Mouse (Mus musculus) cerebellum, postnatal 4 days (tissue): ENCODE results near the gene Cbs.
"Not testable (repeated sequence)": the region's sequence is repeated elsewhere in the genome, so short reads cannot be mapped to it uniquely, and the experiment has no call there.

Experiments used
- DNase-seq, 2 experiments: peaks; one replicate each; pipeline ENCODE4 v3.0.0; 2022; ENCODE audit warnings: low spot score in 2 of 2, mixed read lengths in 1 of 2

Cbs gene

GRCm38 (mm10) chr17:31646199-31647002 lies 9.4 kb upstream of the Cbs start:
- DNase-seq = no peak

DNA sequence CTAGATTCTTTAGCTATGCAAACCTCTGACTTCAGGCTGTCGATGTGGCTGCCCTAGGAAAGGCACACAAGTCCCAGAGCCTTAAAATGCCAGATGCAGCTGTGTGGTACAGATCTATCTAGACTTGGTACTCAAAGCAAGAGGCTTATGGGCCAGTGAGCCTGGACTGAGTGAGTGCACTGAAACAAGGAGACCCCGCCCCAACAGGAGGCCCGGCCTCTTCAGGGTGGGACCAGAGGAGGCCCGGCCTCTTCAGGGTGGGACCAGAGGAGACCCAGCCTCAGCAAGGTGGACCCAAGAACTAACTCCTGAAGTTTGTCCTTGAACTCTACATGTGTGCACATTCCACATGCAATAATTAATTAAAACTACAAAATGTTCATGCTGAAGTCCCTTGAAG lies 5.9 kb upstream of the Cbs start:
- DNase-seq = no peak

- DNase-seq = no peak
Observed at GRCm38 (mm10) chr17:31642331-31642730, 5.3 kb upstream of the Cbs start.

DNA sequence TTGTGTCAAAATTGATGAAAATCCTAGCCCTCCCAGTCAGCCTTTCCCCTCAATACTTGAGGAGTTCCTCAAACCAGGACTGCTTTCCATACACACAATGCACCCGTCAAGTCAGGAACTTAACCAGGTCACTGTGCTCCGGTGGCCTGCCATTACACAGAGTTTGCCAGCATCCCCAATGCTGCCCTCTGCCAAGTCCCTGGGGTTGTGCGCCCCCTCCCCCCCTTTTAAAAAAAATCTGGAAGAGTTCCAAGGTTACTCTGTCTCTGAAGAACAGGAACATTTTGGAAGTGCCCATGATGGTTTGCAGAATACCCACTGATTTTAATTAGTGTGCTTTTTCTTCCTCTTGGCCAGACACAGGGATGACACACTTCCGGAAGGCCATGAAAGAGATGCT lies 2.6 kb upstream of the Cbs start:
- no peak for DNase-seq

DNA sequence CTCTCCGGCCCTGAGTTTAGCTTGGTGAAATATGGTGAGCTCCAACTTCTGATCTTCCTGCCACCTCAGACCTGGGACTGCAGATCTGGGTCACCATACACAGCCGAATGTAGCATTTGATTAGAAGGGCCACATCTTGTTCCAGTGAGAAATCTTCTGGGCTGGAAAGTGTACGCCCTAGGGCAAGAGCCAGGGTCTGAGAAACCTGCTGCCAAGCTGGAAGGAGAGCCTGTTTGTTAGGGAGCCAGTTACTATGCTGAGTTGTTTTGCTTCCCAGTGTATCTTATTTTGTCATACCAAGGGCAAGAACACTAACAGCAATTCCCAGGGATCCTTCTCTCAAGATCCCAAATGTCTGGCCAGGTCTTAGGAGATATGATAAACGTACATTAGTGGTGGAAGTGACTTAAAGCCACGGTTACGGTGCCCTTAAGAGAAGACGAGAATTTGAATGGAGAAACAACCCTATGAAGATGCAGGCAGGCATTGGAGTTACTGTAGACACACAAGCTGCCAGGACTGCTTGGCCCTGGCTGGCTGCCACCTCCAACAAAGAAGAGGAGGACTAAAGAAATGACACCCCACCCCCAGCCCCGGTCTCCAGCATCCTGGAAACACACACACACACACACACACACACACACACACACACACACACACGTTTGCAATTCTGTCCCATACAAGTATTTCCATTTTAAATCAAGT lies 980 bp upstream of the Cbs start:
- DNase-seq = peak in 1 of 2 experiments; percentile 68

DNA sequence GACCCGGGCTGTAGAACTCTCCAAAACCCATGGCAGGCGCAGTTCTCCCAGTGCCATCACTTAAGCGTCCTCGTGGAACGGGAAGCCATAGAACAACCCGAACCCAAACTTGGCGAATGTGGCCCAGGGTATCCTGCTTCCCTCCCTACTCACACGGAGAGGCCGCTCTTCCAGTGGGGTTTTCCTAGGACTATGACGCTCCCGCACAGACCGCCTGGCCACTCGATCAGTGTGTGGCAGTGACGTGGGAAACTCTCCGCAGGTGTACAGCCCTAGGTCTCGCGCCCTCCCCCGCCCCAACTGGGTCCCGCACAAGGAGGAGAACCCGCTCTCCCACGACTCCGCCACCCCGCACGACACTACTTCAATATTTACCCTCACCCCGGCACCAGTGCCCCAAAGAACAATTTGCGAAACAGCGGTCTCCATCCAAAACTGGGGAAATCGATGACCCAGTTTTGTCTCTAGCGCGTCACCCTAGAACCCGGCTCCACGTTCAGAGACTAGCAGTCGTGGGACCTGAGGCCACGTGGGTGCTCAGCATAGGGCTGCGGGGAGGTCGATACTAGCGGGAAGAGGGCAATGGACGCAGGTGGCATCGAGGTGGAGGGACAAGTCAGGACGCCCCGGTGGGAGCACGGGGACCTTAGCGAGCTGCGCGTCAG lies 629 bp downstream of the Cbs start:
- no peak for DNase-seq

DNA sequence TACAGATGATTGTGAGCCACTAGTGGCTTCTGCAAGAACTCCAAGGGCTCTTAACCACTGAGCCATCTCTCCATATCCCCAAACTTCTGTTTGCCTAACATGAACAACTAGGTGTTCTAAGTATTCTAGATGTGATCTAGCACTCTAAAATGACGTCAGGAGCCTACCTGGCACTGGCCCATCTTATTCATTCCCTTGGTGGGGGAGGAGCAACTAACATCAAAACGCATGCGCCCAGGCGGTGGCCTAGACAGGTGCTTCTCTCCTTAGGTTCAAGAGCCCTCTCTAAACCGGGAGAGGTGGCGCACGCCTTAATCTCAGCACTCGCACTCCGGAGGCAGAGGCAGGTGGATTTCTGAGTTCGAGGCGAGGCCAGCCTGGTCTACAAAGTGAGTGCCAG lies 1.3 kb downstream of the Cbs start:
- DNase-seq = no peak

DNA sequence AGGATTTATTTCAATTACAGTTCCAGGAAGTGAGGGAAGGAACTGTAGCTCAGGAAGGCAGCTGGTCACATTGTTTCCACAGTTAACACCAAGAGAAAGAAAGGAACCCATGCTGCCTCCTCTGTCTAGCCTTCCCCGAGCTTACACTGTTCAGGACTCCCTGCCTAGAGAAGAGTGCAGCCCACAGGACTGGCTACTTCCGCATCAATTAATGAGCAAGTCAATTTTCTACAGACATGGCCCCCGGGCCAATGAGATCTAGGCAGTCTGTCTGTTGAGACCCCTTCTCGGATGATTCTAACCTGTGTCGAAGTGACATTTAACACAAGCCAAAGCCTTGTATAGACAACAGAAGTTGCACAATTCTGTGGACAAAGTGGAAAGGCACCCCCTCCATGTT lies 2.1 kb downstream of the Cbs start:
- no peak for DNase-seq

DNA sequence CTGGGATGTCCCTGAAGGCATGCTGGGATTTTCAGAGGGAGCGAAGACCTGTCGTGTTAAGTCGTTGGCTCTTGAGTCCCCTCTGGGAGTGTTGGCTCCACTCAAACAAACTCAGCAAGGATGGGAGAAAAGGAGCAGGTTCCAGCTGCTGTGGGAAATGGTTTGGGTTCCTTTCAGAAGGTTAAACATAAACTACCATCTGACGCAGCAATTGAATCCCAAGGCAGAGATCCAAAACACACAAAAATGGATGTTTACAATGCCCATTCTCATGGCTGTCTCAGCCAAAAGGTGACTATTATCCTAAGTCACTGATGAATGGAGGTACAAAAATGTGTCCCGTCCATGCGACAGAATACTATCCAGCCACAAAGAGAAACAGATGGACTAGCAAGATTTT lies 4.0 kb downstream of the Cbs start:
- DNase-seq = no peak

DNA sequence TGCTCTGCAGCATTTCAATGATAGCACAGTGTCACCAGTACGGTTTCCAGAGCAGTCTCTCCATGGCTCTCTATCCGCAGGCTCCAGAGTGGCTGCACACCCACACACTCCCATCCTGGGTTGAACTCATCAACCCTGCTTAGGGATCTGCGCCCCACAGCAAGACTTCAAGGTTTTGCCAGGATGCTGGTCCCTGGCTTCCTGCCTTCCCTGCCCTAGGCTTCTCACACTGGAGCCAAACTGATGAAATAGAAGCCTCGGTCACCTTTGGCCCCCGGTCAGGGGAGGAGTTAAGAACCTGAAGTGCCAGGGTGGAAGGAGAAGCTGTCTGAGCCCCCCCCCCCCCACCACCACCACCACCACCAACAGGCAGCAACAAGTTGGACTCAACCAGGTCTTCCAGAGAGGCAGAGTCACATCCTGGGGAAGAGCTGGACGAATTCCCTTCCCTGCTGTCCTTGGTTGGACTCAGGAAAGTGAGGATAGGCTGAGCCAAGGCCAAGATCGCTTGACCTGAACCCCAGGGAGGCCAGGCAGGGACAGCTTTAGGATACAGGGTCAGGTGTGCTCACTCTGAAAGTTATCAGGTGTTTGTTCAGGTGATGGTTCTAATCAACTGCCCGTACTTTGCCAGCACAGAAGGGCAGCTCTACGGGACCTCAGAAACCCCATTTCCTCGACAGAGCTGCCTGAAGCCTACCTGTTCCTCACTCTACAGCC lies 5.8 kb downstream of the Cbs start:
- DNase-seq = no peak

DNA sequence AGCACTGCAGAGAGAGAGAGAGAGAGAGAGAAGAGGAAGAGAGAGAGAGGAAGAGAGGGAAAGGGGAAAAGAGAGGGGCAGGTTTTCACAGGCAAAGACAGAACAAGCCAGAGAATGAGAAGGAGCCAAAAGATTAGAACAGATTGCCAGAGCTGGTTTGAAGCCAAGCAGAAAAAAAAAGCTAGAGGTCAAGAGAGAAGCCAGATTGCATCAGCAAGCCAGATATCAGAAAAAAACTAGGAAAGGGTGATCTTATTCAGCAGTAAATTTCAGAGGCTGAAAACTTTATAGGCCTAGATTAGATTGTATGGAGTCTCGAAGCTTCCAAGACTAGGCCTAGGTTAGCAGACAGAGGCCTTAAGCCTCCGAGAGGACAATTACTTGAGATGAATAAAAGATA lies 9.1 kb downstream of the Cbs start:
- no peak for DNase-seq

DNA sequence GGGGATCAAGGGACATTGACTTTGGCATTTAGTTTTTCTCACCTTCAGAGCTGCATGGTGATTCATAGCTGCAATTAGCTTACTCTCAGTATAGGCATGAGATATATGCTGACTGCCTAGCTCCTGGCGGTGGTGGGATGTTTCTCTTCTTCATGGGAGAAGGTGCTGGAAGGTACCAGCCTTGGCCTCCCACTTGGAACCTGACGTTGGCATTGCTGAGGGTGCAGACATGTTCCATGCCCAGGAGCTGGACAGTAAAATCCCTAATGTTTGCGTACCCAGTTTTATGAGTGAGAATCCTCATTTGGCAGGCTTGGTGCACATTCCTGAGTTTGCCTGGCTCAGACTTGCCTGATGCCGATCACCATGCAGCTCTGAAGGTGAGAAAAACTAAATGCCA lies 13.9 kb downstream of the Cbs start:
- DNase-seq = no peak

- no peak for DNase-seq
Observed at GRCm38 (mm10) chr17:31613086-31613755, 23.8 kb downstream of the Cbs start.

GRCm38 (mm10) chr17:31609895-31610294 lies 27.1 kb downstream of the Cbs start:
- DNase-seq = no peak

DNA sequence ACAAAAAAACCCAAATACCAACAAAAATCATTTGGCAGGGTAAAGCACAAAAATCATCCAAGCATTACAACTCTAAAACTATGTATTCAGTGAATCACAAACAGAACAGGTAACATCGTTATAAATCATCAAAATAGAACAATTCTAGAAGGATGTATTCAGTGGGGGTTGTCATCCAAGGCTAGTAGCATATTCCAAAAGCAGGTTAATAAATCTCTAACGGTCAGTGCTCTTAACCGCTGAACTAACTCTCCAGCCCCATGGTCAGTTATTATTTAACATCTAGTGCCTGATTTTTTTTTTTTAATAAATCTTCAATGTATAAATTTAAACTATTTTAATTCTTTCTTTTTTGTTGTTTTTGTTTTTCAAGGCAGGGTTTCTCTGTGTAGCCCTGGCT lies 27.9 kb downstream of the Cbs start:
- DNase-seq = not testable (repeated sequence)

DNA sequence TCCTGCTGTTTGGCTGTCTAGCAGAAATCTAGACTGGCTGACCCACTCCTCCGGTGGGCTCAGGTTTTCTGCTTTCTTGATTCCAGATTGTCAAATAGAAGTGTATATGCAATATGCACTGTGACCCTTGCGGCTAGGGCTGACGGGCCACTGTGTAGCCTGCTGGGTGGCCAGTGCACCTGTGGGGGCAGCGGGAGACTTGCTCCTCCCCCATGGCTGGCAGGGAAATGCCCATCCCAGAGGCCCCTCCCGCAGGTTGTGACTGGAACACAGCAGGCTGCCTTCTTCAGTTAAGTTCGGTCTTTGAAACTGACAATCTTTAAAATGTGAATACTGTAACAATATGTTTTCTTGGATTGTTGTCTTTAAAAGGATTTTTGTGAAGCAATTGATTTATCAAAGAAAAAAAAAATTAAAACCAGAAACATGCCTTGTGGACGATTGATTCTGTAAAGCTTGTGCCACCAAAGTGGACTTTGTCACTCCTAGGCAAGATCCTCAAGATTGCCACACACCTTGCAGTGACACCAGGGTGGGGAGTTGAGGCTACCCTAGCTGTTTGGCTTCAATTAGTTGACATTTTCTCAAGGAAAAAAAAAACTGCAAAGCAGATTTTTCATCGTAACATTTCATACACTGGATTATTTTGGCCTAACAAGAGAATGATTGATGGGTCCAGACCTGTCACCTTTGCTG lies 29.6 kb downstream of the Cbs start:
- DNase-seq = no peak

GRCm38 (mm10) chr17:31606424-31606823 lies 30.6 kb downstream of the Cbs start:
- no peak for DNase-seq

- no peak for DNase-seq
Observed at GRCm38 (mm10) chr17:31598593-31598992, 38.4 kb downstream of the Cbs start.

GRCm38 (mm10) chr17:31597957-31598356 lies 39.1 kb downstream of the Cbs start:
- no peak for DNase-seq

GRCm38 (mm10) chr17:31595077-31595476 lies 42.0 kb downstream of the Cbs start:
- no peak for DNase-seq

DNA sequence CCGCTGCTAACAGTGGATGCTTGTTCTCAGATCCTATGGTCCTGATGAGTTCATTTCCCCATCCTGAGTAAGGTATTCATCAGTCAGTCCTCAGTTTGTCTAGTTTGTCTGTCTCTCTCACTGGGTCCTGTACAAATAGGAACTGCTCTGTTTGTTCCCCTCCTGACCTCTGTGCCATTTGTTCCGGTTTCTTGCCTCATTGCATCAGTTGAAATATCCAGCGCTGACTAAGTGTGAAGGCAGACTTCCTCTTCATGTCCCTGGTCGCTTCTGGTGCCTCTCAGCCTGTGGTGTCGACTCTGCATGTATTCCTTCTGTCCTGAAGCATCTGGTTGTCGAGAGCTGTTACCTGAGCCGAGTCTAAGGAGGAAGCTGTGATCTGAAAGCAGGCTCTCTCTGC lies 42.4 kb downstream of the Cbs start:
- no peak for DNase-seq
